Mouse (Mus musculus): ENCODE data around the gene Nadk.
A peak's percentile ranks its signal among the peaks of the same experiment; 100 is the strongest.
"Not testable (repeated sequence)": the region's sequence is repeated elsewhere in the genome, so short reads cannot be mapped to it uniquely, and the experiment has no call there.

Nadk gene

GRCm38 (mm10) chr4:155564315-155565069, 2.3 kb downstream of the Nadk start:
- peaks cover 71% of the 10 kb centered on the region for H3K4me1 ChIP-seq (replicated peaks; ENCODE audit: low read depth, low read length)
- H3K27me3 ChIP-seq (ENCODE audit: insufficient read depth, low read length), result no peaks in the 10 kb centered on the region
- no peaks in the 10 kb centered on the region for H3K9me3 ChIP-seq (ENCODE audit: low read length)
- TF ChIP-seq POU5F1 (IDR thresholded peaks at IDR 0.05; ENCODE audit: borderline replicate concordance, low read length), result no peak
- TF ChIP-seq CTCF (conservative IDR thresholded peaks at IDR 0.05; ENCODE audit: low read length), result no peak
- TF ChIP-seq NANOG (IDR thresholded peaks at IDR 0.05; ENCODE audit: borderline replicate concordance, low read length), result no peak
- H3K36me3 ChIP-seq (ENCODE audit: insufficient read depth, low read length), result peaks cover 37% of the 10 kb centered on the region
- H3K4me3 ChIP-seq (replicated peaks; ENCODE audit: low read length), result peak overlapping the region; percentile 93

GRCm38 (mm10) chr4:155566555-155566954, 4.4 kb downstream of the Nadk start:
- H3K36me3 ChIP-seq (ENCODE audit: insufficient read depth, low read length), result peaks cover 18% of the 10 kb centered on the region; the same call in 1 of the 2 replicates
- H3K4me3 ChIP-seq (replicated peaks; ENCODE audit: low read length), result no peak overlapping the region
- TF ChIP-seq NANOG (IDR thresholded peaks at IDR 0.05; ENCODE audit: borderline replicate concordance, low read length) (no peak), CTCF (conservative IDR thresholded peaks at IDR 0.05; ENCODE audit: low read length) (no peak), POU5F1 (IDR thresholded peaks at IDR 0.05; ENCODE audit: borderline replicate concordance, low read length) (no peak)
- H3K4me1 ChIP-seq (replicated peaks; ENCODE audit: low read depth, low read length), result peaks cover 78% of the 10 kb centered on the region
- no peaks in the 10 kb centered on the region for H3K9me3 ChIP-seq (ENCODE audit: low read length)
- no peaks in the 10 kb centered on the region for H3K27me3 ChIP-seq (ENCODE audit: insufficient read depth, low read length)

GRCm38 (mm10) chr4:155568170-155568569, 6.0 kb downstream of the Nadk start:
- TF ChIP-seq CTCF (conservative IDR thresholded peaks at IDR 0.05; ENCODE audit: low read length) (peak; percentile 80), POU5F1 (IDR thresholded peaks at IDR 0.05; ENCODE audit: borderline replicate concordance, low read length) (no peak)

GRCm38 (mm10) chr4:155568632-155569370, 6.6 kb downstream of the Nadk start:
- Histone ChIP-seq H3K9me3 (ENCODE audit: low read length) (no peaks in the 10 kb centered on the region), H3K27me3 (ENCODE audit: insufficient read depth, low read length) (no peaks in the 10 kb centered on the region), H3K4me3 (replicated peaks; ENCODE audit: low read length) (no peak overlapping the region), H3K4me1 (replicated peaks; ENCODE audit: low read depth, low read length) (peaks cover 82% of the 10 kb centered on the region), H3K36me3 (ENCODE audit: insufficient read depth, low read length) (peaks cover 13% of the 10 kb centered on the region; the same call in 1 of the 2 replicates)
- TF ChIP-seq NANOG (IDR thresholded peaks at IDR 0.05; ENCODE audit: borderline replicate concordance, low read length) (no peak), POU5F1 (IDR thresholded peaks at IDR 0.05; ENCODE audit: borderline replicate concordance, low read length) (no peak), CTCF (conservative IDR thresholded peaks at IDR 0.05; ENCODE audit: low read length) (no peak)

More at GRCm38 (mm10) chr4:155568170-155568569, 6.0 kb downstream of the Nadk start:
- H3K9me3 ChIP-seq (ENCODE audit: low read length), result no peaks in the 10 kb centered on the region
- H3K4me3 ChIP-seq (replicated peaks; ENCODE audit: low read length), result no peak overlapping the region
- H3K36me3 ChIP-seq (ENCODE audit: insufficient read depth, low read length), result 0 out of 2 replicates have a peak, but pooled peaks cover 12% of the 10 kb centered on the region
- peaks cover 76% of the 10 kb centered on the region for H3K4me1 ChIP-seq (replicated peaks; ENCODE audit: low read depth, low read length)
- no peaks in the 10 kb centered on the region for H3K27me3 ChIP-seq (ENCODE audit: insufficient read depth, low read length)

- peaks cover 86% of the 10 kb centered on the region for H3K4me1 ChIP-seq (replicated peaks; ENCODE audit: low read depth, low read length)
- H3K27me3 ChIP-seq (ENCODE audit: insufficient read depth, low read length), result no peaks in the 10 kb centered on the region
- TF ChIP-seq CTCF (conservative IDR thresholded peaks at IDR 0.05; ENCODE audit: low read length) (no peak), NANOG (IDR thresholded peaks at IDR 0.05; ENCODE audit: borderline replicate concordance, low read length) (no peak), POU5F1 (IDR thresholded peaks at IDR 0.05; ENCODE audit: borderline replicate concordance, low read length) (no peak)
- peaks cover 13% of the 10 kb centered on the region for H3K36me3 ChIP-seq (ENCODE audit: insufficient read depth, low read length)
- H3K4me3 ChIP-seq (replicated peaks; ENCODE audit: low read length), result no peak overlapping the region
- H3K9me3 ChIP-seq (ENCODE audit: low read length), result no peaks in the 10 kb centered on the region
These were observed 7.6 kb downstream of the Nadk start for GRCm38 (mm10) chr4:155569818-155570217.

- Histone ChIP-seq H3K4me1 (replicated peaks; ENCODE audit: low read depth, low read length) (peaks cover 86% of the 10 kb centered on the region), H3K36me3 (ENCODE audit: insufficient read depth, low read length) (peaks cover 13% of the 10 kb centered on the region)
- not testable (repeated sequence) for H3K9me3 ChIP-seq (ENCODE audit: low read length); H3K4me3 ChIP-seq (replicated peaks; ENCODE audit: low read length); H3K27me3 ChIP-seq (ENCODE audit: insufficient read depth, low read length)
These were observed 8.1 kb downstream of the Nadk start for GRCm38 (mm10) chr4:155570315-155570714.

GRCm38 (mm10) chr4:155571442-155571841, 9.3 kb downstream of the Nadk start:
- H3K36me3 ChIP-seq (ENCODE audit: insufficient read depth, low read length), result peaks cover 7% of the 10 kb centered on the region
- TF ChIP-seq POU5F1 (IDR thresholded peaks at IDR 0.05; ENCODE audit: borderline replicate concordance, low read length), result no peak
- TF ChIP-seq CTCF (conservative IDR thresholded peaks at IDR 0.05; ENCODE audit: low read length), result no peak
- TF ChIP-seq NANOG (IDR thresholded peaks at IDR 0.05; ENCODE audit: borderline replicate concordance, low read length), result no peak
- no peaks in the 10 kb centered on the region for H3K9me3 ChIP-seq (ENCODE audit: low read length)
- H3K4me3 ChIP-seq (replicated peaks; ENCODE audit: low read length), result 0 out of 2 replicates have a peak overlapping the region, but pooled peaks have one; percentile 1
- no peaks in the 10 kb centered on the region for H3K27me3 ChIP-seq (ENCODE audit: insufficient read depth, low read length)
- peaks cover 86% of the 10 kb centered on the region for H3K4me1 ChIP-seq (replicated peaks; ENCODE audit: low read depth, low read length)

GRCm38 (mm10) chr4:155573155-155573554, 11.0 kb downstream of the Nadk start:
- Histone ChIP-seq H3K27me3 (ENCODE audit: insufficient read depth, low read length) (no peaks in the 10 kb centered on the region), H3K4me1 (replicated peaks; ENCODE audit: low read depth, low read length) (peaks cover 80% of the 10 kb centered on the region), H3K9me3 (ENCODE audit: low read length) (no peaks in the 10 kb centered on the region), H3K36me3 (ENCODE audit: insufficient read depth, low read length) (peaks cover 19% of the 10 kb centered on the region), H3K4me3 (replicated peaks; ENCODE audit: low read length) (no peak overlapping the region)
- TF ChIP-seq POU5F1 (IDR thresholded peaks at IDR 0.05; ENCODE audit: borderline replicate concordance, low read length) (no peak), NANOG (IDR thresholded peaks at IDR 0.05; ENCODE audit: borderline replicate concordance, low read length) (no peak)

Measured in E14TG2a.4 (cell line).